Mouse (Mus musculus) spleen, postnatal 10 days (tissue): ENCODE results near the gene Sorl1.

Experiments used
- DNase-seq, 2 experiments: peaks; one replicate each; pipeline ENCODE4 v3.0.0; 2021 to 2022; ENCODE audit warnings: low spot score in 2 of 2

Sorl1 gene

GRCm38 (mm10) chr9:42054339-42055272 lies 69.5 kb downstream of the Sorl1 start:
- DNase-seq = no peak

GRCm38 (mm10) chr9:42053591-42054190 lies 70.4 kb downstream of the Sorl1 start:
- no peak for DNase-seq

GRCm38 (mm10) chr9:42052713-42053356 lies 71.3 kb downstream of the Sorl1 start:
- no peak for DNase-seq

- DNase-seq = no peak
These were observed 75.6 kb downstream of the Sorl1 start for GRCm38 (mm10) chr9:42048542-42048941.

GRCm38 (mm10) chr9:42047786-42048185 lies 76.3 kb downstream of the Sorl1 start:
- no peak for DNase-seq

GRCm38 (mm10) chr9:42046248-42046647 lies 77.8 kb downstream of the Sorl1 start:
- DNase-seq = no peak

GRCm38 (mm10) chr9:42044651-42045050 lies 79.4 kb downstream of the Sorl1 start:
- DNase-seq = no peak

GRCm38 (mm10) chr9:42043934-42044333 lies 80.2 kb downstream of the Sorl1 start:
- DNase-seq = no peak

GRCm38 (mm10) chr9:42039000-42039992 lies 84.8 kb downstream of the Sorl1 start:
- DNase-seq = no peak

- no peak for DNase-seq
These were observed 87.2 kb downstream of the Sorl1 start for GRCm38 (mm10) chr9:42036885-42037284.

GRCm38 (mm10) chr9:42035995-42036394 lies 88.1 kb downstream of the Sorl1 start:
- peak in 1 of 2 experiments; percentile 37 for DNase-seq

- DNase-seq = no peak
These were observed 88.8 kb downstream of the Sorl1 start for GRCm38 (mm10) chr9:42035213-42035765.

GRCm38 (mm10) chr9:42034116-42034520 lies 90.0 kb downstream of the Sorl1 start:
- DNase-seq = no peak

- no peak for DNase-seq
These were observed 90.6 kb downstream of the Sorl1 start for GRCm38 (mm10) chr9:42033291-42034115.

- no peak for DNase-seq
These were observed 91.7 kb downstream of the Sorl1 start for GRCm38 (mm10) chr9:42032419-42032818.

- DNase-seq = peak; percentile 47 to 90
These were observed 95.3 kb downstream of the Sorl1 start for GRCm38 (mm10) chr9:42028807-42029206.

- no peak for DNase-seq
These were observed 99.8 kb downstream of the Sorl1 start for GRCm38 (mm10) chr9:42024257-42024656.

- DNase-seq = no peak
These were observed 100.7 kb downstream of the Sorl1 start for GRCm38 (mm10) chr9:42023383-42023782.

GRCm38 (mm10) chr9:42022318-42022717 lies 101.8 kb downstream of the Sorl1 start:
- DNase-seq = peak in 1 of 2 experiments; percentile 31
